Mouse (Mus musculus) C2C12 (cell line): Measurements from ENCODE around the gene Hist2h2ab. TPM values are rescaled to one million over a fixed set of nuclear protein-coding genes. Genes with fewer than 3 reads are reported as not detected.

ENCODE experiments used
- H3K27me3 ChIP-seq: one replicate; pipeline ENCODE4 v1.6.1; 2011; ENCODE audit not compliant: control insufficient read depth, insufficient read depth, insufficient read length
- H3K36me3 ChIP-seq: one replicate; pipeline ENCODE4 v1.6.1; 2011; ENCODE audit not compliant: control insufficient read depth, insufficient read depth
- H3K4me3 ChIP-seq: one replicate; pipeline ENCODE4 v1.5.1; 2011; ENCODE audit warnings: mild to moderate bottlenecking, control low read depth; ENCODE audit not compliant: poor library complexity, insufficient read depth, severe bottlenecking
- H3K79me2 ChIP-seq: one replicate; pipeline ENCODE4 v1.6.1; 2011; ENCODE audit not compliant: control insufficient read depth, insufficient read depth
- H3K79me3 ChIP-seq: one replicate; pipeline ENCODE4 v1.6.1; 2011; ENCODE audit warnings: low read depth, control low read depth
- H3ac ChIP-seq: one replicate; pipeline ENCODE3; 2011; ENCODE audit warnings: low read depth; ENCODE audit not compliant: control insufficient read depth, insufficient read length
- CEBPB ChIP-seq: IDR thresholded peaks from one replicate; pipeline ENCODE4 v1.6.1; 2011; ENCODE audit warnings: low read depth, mild to moderate bottlenecking, control low read depth, moderate library complexity
- CTCF ChIP-seq: IDR thresholded peaks from one replicate; pipeline ENCODE4 v1.5.1; 2011; ENCODE audit not compliant: control insufficient read depth, insufficient read depth, insufficient read length
- FOSL1 ChIP-seq: IDR thresholded peaks from one replicate; pipeline ENCODE4 v1.8.0; 2011; ENCODE audit warnings: mild to moderate bottlenecking, low read length; ENCODE audit not compliant: poor library complexity, insufficient read depth, severe bottlenecking
- MAX ChIP-seq: IDR thresholded peaks from one replicate; pipeline ENCODE4 v1.6.1; 2011; ENCODE audit warnings: mild to moderate bottlenecking, control low read depth
- MYOD1 ChIP-seq: IDR thresholded peaks from one replicate; pipeline ENCODE4 v1.6.1; 2011; ENCODE audit warnings: low read depth; ENCODE audit not compliant: control insufficient read depth, insufficient read length
- MYOG ChIP-seq: IDR thresholded peaks from one replicate; pipeline ENCODE4 v1.6.1; 2011; ENCODE audit not compliant: control insufficient read depth, insufficient read length; ENCODE audit errors: extremely low read depth
- USF1 ChIP-seq: IDR thresholded peaks from one replicate; pipeline ENCODE4 v1.6.1; 2011; ENCODE audit warnings: low read depth, mild to moderate bottlenecking, control low read depth, moderate library complexity
- polyA plus RNA-seq: library from polyadenylated mRNA; unstranded; fragments of >200 nt; fragmentation: generic; extraction: Trizol; gene quantifications from one replicate; pipeline ENCODE4 v1.2.1, GENCODE M21; 2012; ENCODE audit warnings: missing spikeins

The Hist2h2ab gene
- polyA plus RNA-seq, 1 experiment: 0.18 TPM

- H3K79me2 ChIP-seq: no peaks in the 10 kb centered on the region
- H3K79me3 ChIP-seq: no peaks in the 10 kb centered on the region
- no peaks in the 10 kb centered on the region for H3K27me3 ChIP-seq
- TF ChIP-seq MAX (no peak), MYOD1 (no peak), CEBPB (no peak), CTCF (no peak), USF1 (no peak), FOSL1 (no peak), MYOG (no peak)
- H3K4me3 ChIP-seq: peak overlapping the region; percentile 8
- H3ac ChIP-seq: peak overlapping the region; percentile 69
- no peaks in the 10 kb centered on the region for H3K36me3 ChIP-seq
Measured at GRCm38 (mm10) chr3:96261623-96262022, 42.0 kb downstream of the Hist2h2ab start.

GRCm38 (mm10) chr3:96262216-96262875 is 42.7 kb downstream of the Hist2h2ab start:
- peak overlapping the region; percentile 69 for H3ac ChIP-seq
- TF ChIP-seq CTCF: no peak
- no peak for TF ChIP-seq CEBPB
- TF ChIP-seq MYOG: no peak
- TF ChIP-seq USF1: peak; percentile 50
- TF ChIP-seq MAX: peak; percentile 90
- TF ChIP-seq MYOD1: no peak
- TF ChIP-seq FOSL1: no peak
- H3K27me3 ChIP-seq: no peaks in the 10 kb centered on the region
- H3K36me3 ChIP-seq: no peaks in the 10 kb centered on the region
- no peaks in the 10 kb centered on the region for H3K79me2 ChIP-seq
- H3K79me3 ChIP-seq: no peaks in the 10 kb centered on the region
- H3K4me3 ChIP-seq: peak overlapping the region; percentile 34

DNA sequence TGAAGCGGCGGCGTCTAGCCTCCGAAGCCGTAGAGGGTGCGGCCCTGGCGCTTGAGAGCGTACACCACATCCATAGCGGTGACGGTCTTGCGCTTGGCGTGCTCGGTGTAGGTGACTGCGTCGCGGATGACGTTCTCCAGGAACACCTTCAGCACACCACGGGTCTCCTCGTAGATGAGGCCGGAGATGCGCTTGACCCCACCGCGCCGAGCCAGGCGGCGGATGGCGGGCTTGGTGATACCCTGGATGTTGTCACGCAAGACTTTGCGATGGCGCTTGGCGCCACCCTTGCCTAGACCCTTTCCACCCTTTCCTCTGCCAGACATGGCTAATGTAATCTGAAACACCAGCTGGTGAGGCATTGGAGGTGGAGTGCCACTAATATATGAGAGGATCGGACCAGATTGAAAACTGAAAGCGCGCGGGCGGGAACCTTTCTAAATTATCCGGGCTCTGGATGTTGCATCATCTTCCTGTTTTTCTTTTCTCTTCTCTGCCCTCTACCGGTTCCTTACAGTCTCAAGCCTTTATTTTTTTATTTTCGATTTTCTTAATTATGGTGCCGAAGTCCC is 43.4 kb downstream of the Hist2h2ab start, which contains the start of gene Hist2h4:
Gene Hist2h4, minus strand, starts transcription at position 333 of the 572 bp plus-strand sequence.
- Histone ChIP-seq H3ac (peak within 1 kb of the TSS; percentile 76), H3K79me3 (no peaks in the 10 kb centered on the region), H3K27me3 (no peaks in the 10 kb centered on the region), H3K36me3 (no peaks in the 10 kb centered on the region), H3K4me3 (peak within 1 kb of the TSS; percentile 39), H3K79me2 (no peaks in the 10 kb centered on the region)
- no peak for TF ChIP-seq MYOG
- no peak for TF ChIP-seq CTCF
- no peak for TF ChIP-seq MYOD1
- TF ChIP-seq CEBPB: peak; percentile 99
- TF ChIP-seq MAX: no peak

GRCm38 (mm10) chr3:96263558-96264403 is 44.1 kb downstream of the Hist2h2ab start:
- Histone ChIP-seq H3ac (peak overlapping the region; percentile 76), H3K27me3 (no peaks in the 10 kb centered on the region), H3K79me3 (no peaks in the 10 kb centered on the region), H3K79me2 (no peaks in the 10 kb centered on the region), H3K36me3 (no peaks in the 10 kb centered on the region), H3K4me3 (peak overlapping the region; percentile 39)
- TF ChIP-seq FOSL1 (no peak), MAX (no peak), USF1 (no peak), MYOG (no peak), MYOD1 (no peak), CTCF (no peak), CEBPB (no peak)

DNA sequence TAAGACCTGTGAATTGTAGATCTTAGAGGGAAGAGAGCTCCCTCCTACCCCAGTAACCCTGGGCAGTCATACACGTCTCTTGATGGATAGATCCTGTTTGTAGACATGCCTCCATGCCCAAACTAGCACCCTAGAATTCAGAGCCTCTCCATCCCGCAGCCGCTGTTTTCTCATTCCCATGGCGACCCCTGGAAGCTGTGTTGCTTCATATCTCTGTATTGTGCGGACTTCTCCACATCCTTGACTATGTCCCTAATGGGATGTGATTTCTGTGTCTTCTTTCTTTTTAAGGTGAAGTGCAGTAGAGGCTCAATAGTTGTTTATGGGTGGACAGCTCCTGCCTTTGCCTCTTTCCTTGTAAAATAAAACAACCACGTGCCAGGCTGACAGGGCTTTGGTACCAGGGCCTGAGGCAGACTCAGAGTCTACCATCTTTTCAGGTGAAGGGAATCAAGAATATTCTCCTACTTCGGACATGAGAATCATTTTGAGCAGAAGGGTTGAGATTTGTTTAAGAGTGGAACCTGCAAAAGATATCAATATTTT is 44.8 kb downstream of the Hist2h2ab start:
- Histone ChIP-seq H3K36me3 (no peaks in the 10 kb centered on the region), H3K4me3 (no peak overlapping the region), H3K27me3 (no peaks in the 10 kb centered on the region), H3ac (no peak overlapping the region), H3K79me2 (no peaks in the 10 kb centered on the region), H3K79me3 (no peaks in the 10 kb centered on the region)
- peak; percentile 5 for TF ChIP-seq CEBPB
- no peak for TF ChIP-seq MAX
- no peak for TF ChIP-seq FOSL1
- TF ChIP-seq CTCF: no peak
- no peak for TF ChIP-seq USF1
- no peak for TF ChIP-seq MYOG
